Mouse (Mus musculus): ENCODE measurements around the gene R3hdml.
"Not testable (repeated sequence)": the region's sequence is repeated elsewhere in the genome, so short reads cannot be mapped to it uniquely, and the experiment has no call there.

- TF ChIP-seq GATA1, TAL1 (IDR thresholded peaks at IDR 0.05; ENCODE audit: low read length): not testable (repeated sequence)
Observed at GRCm38 (mm10) chr2:163461307-163461706, 30.8 kb upstream of the R3hdml start.
